Mouse (Mus musculus) embryonic facial prominence, embryonic 14.5 days (tissue): ENCODE measurements around the gene Uqcc3. TPM values are rescaled to one million over a fixed set of nuclear protein-coding genes. Genes with fewer than 3 reads are reported as not detected.

Source experiments
- ATAC-seq: fragments of 200-750 bp; cut with Nextera tagmentation; 2 replicates; pipeline ENCODE4 v1.8.0; 2017; ENCODE audit warnings: low read depth, moderate number of reproducible peaks, moderate TSS enrichment
- DNase-seq: peaks from one replicate; pipeline ENCODE4 v3.0.0-alpha.2; 2015; ENCODE audit warnings: low spot score
- H3K27ac ChIP-seq: fragments of 300-500 bp; sonication (generic); replicated peaks from 2 replicates; pipeline ENCODE4 v1.5.1; 2014; ENCODE audit warnings: low read depth, mild to moderate bottlenecking, low read length, moderate library complexity
- H3K27me3 ChIP-seq: fragments of 300-500 bp; sonication (generic); replicated peaks from 2 replicates; pipeline ENCODE4 v1.6.1; 2014; ENCODE audit warnings: low read length; ENCODE audit not compliant: control insufficient read depth, insufficient read depth
- H3K36me3 ChIP-seq: fragments of 300-500 bp; sonication (generic); 2 replicates; pipeline ENCODE4 v1.6.1; 2014; ENCODE audit warnings: low read length, mixed read lengths; ENCODE audit not compliant: control insufficient read depth, insufficient read depth
- H3K4me1 ChIP-seq: fragments of 300-500 bp; sonication (generic); 2 replicates; pipeline ENCODE4 v1.6.1; 2014; ENCODE audit warnings: antibody characterized with exemption, low read length; ENCODE audit not compliant: control insufficient read depth, insufficient read depth
- H3K4me2 ChIP-seq: fragments of 300-500 bp; sonication (generic); 2 replicates; pipeline ENCODE4 v1.6.1; 2014; ENCODE audit warnings: low read depth, mild to moderate bottlenecking, low read length, moderate library complexity, mixed read lengths
- H3K4me3 ChIP-seq: fragments of 300-500 bp; sonication (generic); 2 replicates; pipeline ENCODE4 v1.5.1; 2014; ENCODE audit warnings: low read depth, mild to moderate bottlenecking, low read length
- H3K9ac ChIP-seq: fragments of 300-500 bp; sonication (generic); 2 replicates; pipeline ENCODE4 v1.6.1; 2014; ENCODE audit warnings: low read depth, mild to moderate bottlenecking, low read length, moderate library complexity, mixed read lengths
- H3K9me3 ChIP-seq: fragments of 300-500 bp; sonication (generic); 2 replicates; pipeline ENCODE4 v1.6.1; 2016; ENCODE audit warnings: low read length; ENCODE audit not compliant: control insufficient read depth
- WGBS: fragments of 180-500 bp; shearing (Covaris S2); extraction: QIAGEN DNeasy Blood & Tissue Kit; methylation state at CpG from one replicate; pipeline ENCODE4 v1.1.7; 2014; 5-methylcytosine and 5-hydroxymethylcytosine counted together
- polyA plus RNA-seq: library from polyadenylated mRNA; unstranded; fragments of >200 nt; fragmentation: Nextera tagmentation; extraction: Ambion mirVana; gene quantifications from 2 replicates; pipeline ENCODE4 v1.2.1, GENCODE M21; 2014

The Uqcc3 gene
- polyA plus RNA-seq, 1 experiment from 2014 or later = 53.8 TPM

- DNase-seq (peak; percentile 8), ATAC-seq (no peak)
- H3K4me1 ChIP-seq = peaks cover 7% of the 10 kb centered on the region
- 16% methylated on average over 19 of the region's 19 CpGs for WGBS
- peak overlapping the region; percentile 75 for H3K27ac ChIP-seq
- peaks cover 14% of the 10 kb centered on the region for H3K36me3 ChIP-seq
- peak overlapping the region; percentile 70 for H3K4me3 ChIP-seq
- peak overlapping the region; percentile 82 for H3K4me2 ChIP-seq
- H3K9me3 ChIP-seq = no peaks in the 10 kb centered on the region
- H3K27me3 ChIP-seq = no peaks in the 10 kb centered on the region
- peak overlapping the region; percentile 92 for H3K9ac ChIP-seq
Measured at GRCm38 (mm10) chr19:8887585-8888463, 7.1 kb upstream of the Uqcc3 start.

GRCm38 (mm10) chr19:8886916-8887584 lies 6.3 kb upstream of the Uqcc3 start:
- H3K4me1 ChIP-seq = peaks cover 7% of the 10 kb centered on the region
- WGBS = 50% methylated on average over 1 of the region's 1 CpGs
- H3K9ac ChIP-seq = no peak overlapping the region
- ATAC-seq (no peak), DNase-seq (peak; percentile 19)
- H3K9me3 ChIP-seq = no peaks in the 10 kb centered on the region
- peak overlapping the region; percentile 82 for H3K4me2 ChIP-seq
- H3K27ac ChIP-seq = peak overlapping the region; percentile 75; the same call in 1 of the 2 replicates
- no peaks in the 10 kb centered on the region for H3K27me3 ChIP-seq
- peak overlapping the region; percentile 70 for H3K4me3 ChIP-seq
- H3K36me3 ChIP-seq = peaks cover 14% of the 10 kb centered on the region

DNA sequence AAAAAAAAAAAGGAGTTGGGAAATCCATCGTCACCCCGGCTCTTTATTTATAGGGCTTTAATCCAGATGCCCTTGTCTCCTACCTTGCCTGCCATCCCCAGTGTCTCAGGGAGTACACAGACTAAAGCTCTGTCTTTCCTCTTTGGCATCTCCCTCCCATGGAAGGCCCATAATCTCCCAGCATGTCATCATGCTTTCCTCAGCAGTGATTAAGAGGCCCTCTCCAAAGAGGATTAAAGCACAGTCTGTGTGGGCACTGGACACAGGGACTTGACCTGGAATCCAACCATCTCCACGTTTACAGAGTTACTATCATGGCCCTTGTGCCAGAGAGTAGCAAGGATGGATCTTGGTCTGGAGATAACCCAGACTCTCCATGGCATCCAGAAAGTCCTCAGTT lies 2.9 kb upstream of the Uqcc3 start, which contains the start of the genes Lbhd1 and Gm49403:
Lbhd1 (plus strand) TSS at position 117 of the 400 bp plus-strand sequence.
Gm49403 (plus strand) TSS at position 315 of the 400 bp plus-strand sequence.
- Histone ChIP-seq H3K27me3 (no peaks in the 10 kb centered on the region), H3K27ac (no peak within 1 kb of the TSS), H3K4me3 (no peak within 1 kb of the TSS), H3K4me2 (no peak within 1 kb of the TSS), H3K9ac (no peak within 1 kb of the TSS), H3K9me3 (no peaks in the 10 kb centered on the region), H3K4me1 (peaks cover 14% of the 10 kb centered on the region), H3K36me3 (no peaks in the 10 kb centered on the region)
- DNase-seq (no peak), ATAC-seq (no peak)
- WGBS = 75% methylated on average over 3 of the region's 3 CpGs

DNA sequence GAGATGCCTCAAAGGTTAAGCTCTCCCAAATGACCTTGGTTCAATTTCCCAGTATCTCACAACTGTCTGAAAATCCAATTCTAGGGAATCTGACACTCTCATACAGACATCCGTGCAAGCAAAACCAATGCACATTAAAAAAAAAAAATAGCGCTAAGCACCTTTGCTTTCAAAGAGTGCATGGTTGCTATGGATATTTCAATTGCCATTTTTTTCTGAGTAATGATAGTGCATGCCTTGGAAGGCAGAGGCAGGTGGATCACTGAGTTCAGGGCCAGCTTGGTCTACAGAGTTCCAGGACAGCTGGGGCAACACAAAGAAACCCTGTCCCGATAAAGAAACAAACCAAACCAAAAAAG lies 290 bp upstream of the Uqcc3 start:
- Histone ChIP-seq H3K9ac (peak overlapping the region; percentile 74), H3K9me3 (no peaks in the 10 kb centered on the region), H3K27ac (no peak overlapping the region), H3K4me2 (peak overlapping the region; percentile 77), H3K4me3 (peak overlapping the region; percentile 60), H3K27me3 (no peaks in the 10 kb centered on the region), H3K36me3 (peaks cover 11% of the 10 kb centered on the region), H3K4me1 (peaks cover 7% of the 10 kb centered on the region; the same call in 1 of the 2 replicates)
- no peak for DNase-seq
- ATAC-seq = peak; percentile 12; the same call in 1 of the 2 replicates
- WGBS = 8% methylated on average over 3 of the region's 3 CpGs

- 95% methylated on average over 7 of the region's 7 CpGs for WGBS
- Histone ChIP-seq H3K27me3 (no peaks in the 10 kb centered on the region), H3K9ac (no peak overlapping the region), H3K4me3 (no peak overlapping the region), H3K36me3 (peaks cover 38% of the 10 kb centered on the region), H3K27ac (no peak overlapping the region), H3K4me2 (no peak overlapping the region), H3K9me3 (no peaks in the 10 kb centered on the region), H3K4me1 (peaks cover 11% of the 10 kb centered on the region; the same call in 1 of the 2 replicates)
- no peak for ATAC-seq
- DNase-seq = no peak
Measured at GRCm38 (mm10) chr19:8875031-8875430, 5.7 kb downstream of the Uqcc3 start.

- Histone ChIP-seq H3K27ac (peak overlapping the region; percentile 74; the same call in 1 of the 2 replicates), H3K4me3 (peak overlapping the region; percentile 78), H3K27me3 (no peaks in the 10 kb centered on the region), H3K36me3 (peaks cover 38% of the 10 kb centered on the region), H3K9ac (peak overlapping the region; percentile 96), H3K4me2 (peak overlapping the region; percentile 90), H3K9me3 (no peaks in the 10 kb centered on the region), H3K4me1 (peaks cover 4% of the 10 kb centered on the region; the same call in 1 of the 2 replicates)
- no peak for DNase-seq
- WGBS = 71% methylated on average over 10 of the region's 10 CpGs
- no peak for ATAC-seq
Measured at GRCm38 (mm10) chr19:8872266-8872840, 8.4 kb downstream of the Uqcc3 start.

GRCm38 (mm10) chr19:8871267-8872186 lies 9.2 kb downstream of the Uqcc3 start, which contains the start of gene Ubxn1:
Gene Ubxn1 (plus strand): TSS chr19:8871496.
- Histone ChIP-seq H3K27me3 (no peaks in the 10 kb centered on the region), H3K4me1 (peaks cover 4% of the 10 kb centered on the region; the same call in 1 of the 2 replicates), H3K4me2 (peak within 1 kb of the TSS; percentile 90), H3K36me3 (peaks cover 32% of the 10 kb centered on the region), H3K9ac (peak within 1 kb of the TSS; percentile 96), H3K9me3 (no peaks in the 10 kb centered on the region), H3K27ac (peak within 1 kb of the TSS; percentile 75), H3K4me3 (peak within 1 kb of the TSS; percentile 78)
- ATAC-seq = peak; percentile 98
- DNase-seq = peak; percentile 99
- WGBS = under 1% methylated on average over 42 of the region's 59 CpGs
